Mouse (Mus musculus): ENCODE data around the gene Tcp11.

DNA sequence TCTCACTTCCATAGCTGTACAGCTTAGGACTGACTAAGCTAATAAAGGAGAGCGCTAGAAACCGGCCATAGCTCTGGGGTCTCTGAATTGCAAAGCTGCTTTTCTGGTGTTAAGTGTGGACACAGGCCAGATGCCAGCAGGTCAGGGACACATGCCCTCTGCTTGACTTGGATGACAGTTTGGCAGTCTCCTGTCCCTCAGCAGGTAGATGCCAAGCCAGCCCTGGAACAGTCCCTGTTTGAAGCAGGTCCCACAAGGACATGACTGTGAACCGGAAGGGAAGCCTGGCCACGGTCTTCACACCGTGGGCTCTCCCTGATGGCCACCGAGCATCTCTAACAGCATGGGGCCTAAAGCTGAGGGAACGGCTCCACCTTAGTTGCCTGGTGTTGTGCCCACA, 17.7 kb downstream of the Tcp11 start:
- no peak for TF ChIP-seq CTCF (IDR thresholded peaks at IDR 0.05 in 2 of 3, conservative IDR thresholded peaks at IDR 0.05 in 1 of 3; ENCODE audit: control insufficient read depth in 1 of 3, insufficient read depth in 1 of 3, low read depth in 2 of 3, low read length in 3 of 3, poor library complexity in 1 of 3, severe bottlenecking in 1 of 3)
- TF ChIP-seq POLR2A (IDR thresholded peaks at IDR 0.05; ENCODE audit: control insufficient read depth in 1 of 2, insufficient read depth in 1 of 2, low read depth in 1 of 2, low read length in 2 of 2, poor library complexity in 1 of 2): no peak
- TF ChIP-seq MAX (IDR thresholded peaks at IDR 0.05; ENCODE audit: low read length): no peak
- no peak for TF ChIP-seq SIN3A (IDR thresholded peaks at IDR 0.05; ENCODE audit: low read length)
- TF ChIP-seq RAD21 (IDR thresholded peaks at IDR 0.05; ENCODE audit: low read depth, low read length): no peak
- no peak for TF ChIP-seq TAL1 (IDR thresholded peaks at IDR 0.05; ENCODE audit: low read length)
- no peak for TF ChIP-seq BHLHE40 (IDR thresholded peaks at IDR 0.05; ENCODE audit: borderline replicate concordance, low read depth, low read length)
- no peak for TF ChIP-seq MAFK (IDR thresholded peaks at IDR 0.05; ENCODE audit: borderline replicate concordance, low read depth, low read length)
- no peak for TF ChIP-seq TCF12 (IDR thresholded peaks at IDR 0.05; ENCODE audit: low read depth, low read length)
- no peak for TF ChIP-seq EP300 (IDR thresholded peaks at IDR 0.05; ENCODE audit: low read depth in 1 of 2, low read length in 2 of 2)
- TF ChIP-seq USF2 (IDR thresholded peaks at IDR 0.05; ENCODE audit: borderline replicate concordance in 1 of 2, insufficient read depth in 1 of 2, low read depth in 1 of 2, low read length in 2 of 2): no peak
- no peak for TF ChIP-seq MXI1 (IDR thresholded peaks at IDR 0.05; ENCODE audit: low read depth, low read length)
